Mouse (Mus musculus) heart, embryonic 16.5 days (tissue): ENCODE measurements around the gene Ly6g6d. TPM values are rescaled to one million over a fixed set of nuclear protein-coding genes. Genes with fewer than 3 reads are reported as not detected.
A peak's percentile ranks its signal among the peaks of the same experiment; 100 is the strongest.
"Not testable (repeated sequence)": the region's sequence is repeated elsewhere in the genome, so short reads cannot be mapped to it uniquely, and the experiment has no call there.

Experiments
- ATAC-seq: fragments of 200-750 bp; cut with Nextera tagmentation; replicated peaks from 2 replicates; pipeline ENCODE4 v1.8.0; 2017; ENCODE audit warnings: moderate number of reproducible peaks; ENCODE audit not compliant: insufficient read depth, low FRiP score; ENCODE audit errors: extremely low read depth
- H3K27ac ChIP-seq: fragments of 300-500 bp; sonication (generic); 2 replicates; pipeline ENCODE4 v1.5.1; 2014; ENCODE audit warnings: mild to moderate bottlenecking, low read length, control low read depth, moderate library complexity
- H3K27me3 ChIP-seq: fragments of 300-500 bp; sonication (generic); 2 replicates; pipeline ENCODE4 v1.6.1; 2014; ENCODE audit warnings: low read length, mixed read lengths; ENCODE audit not compliant: control insufficient read depth, insufficient read depth
- H3K36me3 ChIP-seq: fragments of 300-500 bp; sonication (generic); 2 replicates; pipeline ENCODE4 v1.6.1; 2014; ENCODE audit not compliant: control insufficient read depth, insufficient read depth
- H3K4me1 ChIP-seq: fragments of 300-500 bp; sonication (generic); 2 replicates; pipeline ENCODE4 v1.6.1; 2014; ENCODE audit warnings: low read length, mixed read lengths; ENCODE audit not compliant: control insufficient read depth, insufficient read depth
- H3K4me2 ChIP-seq: fragments of 300-500 bp; sonication (generic); 2 replicates; pipeline ENCODE4 v1.6.1; 2014; ENCODE audit warnings: low read depth, mild to moderate bottlenecking, control low read depth, low read length
- H3K4me3 ChIP-seq: fragments of 300-500 bp; sonication (generic); 2 replicates; pipeline ENCODE4 v1.5.1; 2014; ENCODE audit warnings: mild to moderate bottlenecking, control low read depth, low read length
- H3K9ac ChIP-seq: fragments of 300-500 bp; sonication (generic); 2 replicates; pipeline ENCODE4 v1.6.1; 2014; ENCODE audit warnings: low read length, control low read depth
- H3K9me3 ChIP-seq: fragments of 300-500 bp; sonication (generic); replicated peaks from 2 replicates; pipeline ENCODE4 v1.6.1; 2016; ENCODE audit warnings: low read length; ENCODE audit not compliant: control insufficient read depth
- whole genome bisulfite sequencing: fragments of 180-500 bp; shearing (Covaris S2); extraction: QIAGEN DNeasy Blood & Tissue Kit; methylation state at CpG from one replicate; pipeline ENCODE4 v1.1.7; 2014; 5-methylcytosine and 5-hydroxymethylcytosine counted together
- polyA plus RNA-seq: library from polyadenylated mRNA; unstranded; fragments of >200 nt; fragmentation: Nextera tagmentation; extraction: Ambion mirVana; gene quantifications from 2 replicates; pipeline ENCODE4 v1.2.1, GENCODE M21; 2015

Gene Ly6g6d
- polyA plus RNA-seq, 1 experiment from 2014 or later, result 1.9 TPM

- H3K36me3 ChIP-seq, result peaks cover 1% of the 10 kb centered on the region
- no peak overlapping the region for H3K4me3 ChIP-seq
- H3K9ac ChIP-seq, result peak overlapping the region; percentile 23
- H3K9me3 ChIP-seq, result no peaks in the 10 kb centered on the region
- H3K4me1 ChIP-seq, result peaks cover 46% of the 10 kb centered on the region
- H3K4me2 ChIP-seq, result peak overlapping the region; percentile 27
- ATAC-seq, result no peak
- H3K27ac ChIP-seq, result peak overlapping the region; percentile 98
- H3K27me3 ChIP-seq, result no peaks in the 10 kb centered on the region
- WGBS, result 25% methylated on average over 1 of the region's 1 CpGs
These were observed 30.2 kb downstream of the Ly6g6d start for GRCm38 (mm10) chr17:35047688-35048087.

GRCm38 (mm10) chr17:35046681-35047455 is 31.0 kb downstream of the Ly6g6d start, which contains the start of gene Msh5:
Gene Msh5, minus strand, starts transcription at chr17:35046745.
- no peaks in the 10 kb centered on the region for H3K9me3 ChIP-seq
- peak; percentile 94 for ATAC-seq
- no peaks in the 10 kb centered on the region for H3K36me3 ChIP-seq
- peak within 1 kb of the TSS; percentile 98 for H3K27ac ChIP-seq
- no peaks in the 10 kb centered on the region for H3K27me3 ChIP-seq
- H3K4me2 ChIP-seq, result peak within 1 kb of the TSS; percentile 99
- H3K4me1 ChIP-seq, result peaks cover 39% of the 10 kb centered on the region
- 3% methylated on average over 33 of the region's 33 CpGs for WGBS
- H3K4me3 ChIP-seq, result peak within 1 kb of the TSS; percentile 72
- H3K9ac ChIP-seq, result peak within 1 kb of the TSS; percentile 96

- Histone ChIP-seq H3K27me3 (no peaks in the 10 kb centered on the region), H3K27ac (peak overlapping the region; percentile 94), H3K36me3 (no peaks in the 10 kb centered on the region), H3K9me3 (no peaks in the 10 kb centered on the region), H3K9ac (peak overlapping the region; percentile 96), H3K4me3 (peak overlapping the region; percentile 72), H3K4me1 (peaks cover 39% of the 10 kb centered on the region), H3K4me2 (peak overlapping the region; percentile 99)
- ATAC-seq, result no peak
- 2% methylated on average over 46 of the region's 48 CpGs for WGBS
These were observed 31.8 kb downstream of the Ly6g6d start for GRCm38 (mm10) chr17:35045807-35046680.

GRCm38 (mm10) chr17:35044904-35045806 is 32.7 kb downstream of the Ly6g6d start:
- peak overlapping the region; percentile 94 for H3K27ac ChIP-seq
- whole genome bisulfite sequencing, result 56% methylated on average over 7 of the region's 7 CpGs
- H3K36me3 ChIP-seq, result no peaks in the 10 kb centered on the region
- H3K4me2 ChIP-seq, result peak overlapping the region; percentile 99
- peaks cover 39% of the 10 kb centered on the region for H3K4me1 ChIP-seq
- peak overlapping the region; percentile 72 for H3K4me3 ChIP-seq
- H3K27me3 ChIP-seq, result no peaks in the 10 kb centered on the region
- no peaks in the 10 kb centered on the region for H3K9me3 ChIP-seq
- ATAC-seq, result no peak
- H3K9ac ChIP-seq, result peak overlapping the region; percentile 96

- no peak overlapping the region for H3K9ac ChIP-seq
- no peaks in the 10 kb centered on the region for H3K27me3 ChIP-seq
- no peak overlapping the region for H3K4me2 ChIP-seq
- 64% methylated on average over 4 of the region's 4 CpGs for WGBS
- no peaks in the 10 kb centered on the region for H3K36me3 ChIP-seq
- no peak for ATAC-seq
- H3K27ac ChIP-seq, result peak overlapping the region; percentile 94
- H3K9me3 ChIP-seq, result no peaks in the 10 kb centered on the region
- H3K4me3 ChIP-seq, result no peak overlapping the region
- H3K4me1 ChIP-seq, result peaks cover 31% of the 10 kb centered on the region
These were observed 34.1 kb downstream of the Ly6g6d start for GRCm38 (mm10) chr17:35043794-35044193.

GRCm38 (mm10) chr17:35039121-35039873 is 38.6 kb downstream of the Ly6g6d start:
- Histone ChIP-seq H3K9me3 (no peaks in the 10 kb centered on the region), H3K4me2 (no peak overlapping the region), H3K4me1 (peaks cover 2% of the 10 kb centered on the region; the same call in 1 of the 2 replicates), H3K9ac (no peak overlapping the region), H3K27ac (no peak overlapping the region), H3K4me3 (no peak overlapping the region), H3K27me3 (no peaks in the 10 kb centered on the region), H3K36me3 (no peaks in the 10 kb centered on the region)
- ATAC-seq, result no peak
- 80% methylated on average over 11 of the region's 11 CpGs for WGBS

- H3K27ac ChIP-seq, result no peak overlapping the region
- H3K4me1 ChIP-seq, result no peaks in the 10 kb centered on the region
- no peaks in the 10 kb centered on the region for H3K27me3 ChIP-seq
- no peak overlapping the region for H3K4me2 ChIP-seq
- H3K9me3 ChIP-seq, result no peaks in the 10 kb centered on the region
- ATAC-seq, result no peak
- no peak overlapping the region for H3K9ac ChIP-seq
- no peaks in the 10 kb centered on the region for H3K36me3 ChIP-seq
- no peak overlapping the region for H3K4me3 ChIP-seq
- WGBS, result 72% methylated on average over 6 of the region's 6 CpGs
These were observed 43.0 kb downstream of the Ly6g6d start for GRCm38 (mm10) chr17:35034896-35035295.

GRCm38 (mm10) chr17:35033703-35034102 is 44.2 kb downstream of the Ly6g6d start:
- not testable (repeated sequence) for H3K4me1 ChIP-seq, H3K27me3 ChIP-seq, H3K9me3 ChIP-seq, H3K4me2 ChIP-seq, H3K9ac ChIP-seq, H3K4me3 ChIP-seq, H3K36me3 ChIP-seq, H3K27ac ChIP-seq, ATAC-seq
- WGBS, result 74% methylated on average over 1 of the region's 1 CpGs
